Mouse (Mus musculus): Measurements from ENCODE around the gene Tatdn3.

DNA sequence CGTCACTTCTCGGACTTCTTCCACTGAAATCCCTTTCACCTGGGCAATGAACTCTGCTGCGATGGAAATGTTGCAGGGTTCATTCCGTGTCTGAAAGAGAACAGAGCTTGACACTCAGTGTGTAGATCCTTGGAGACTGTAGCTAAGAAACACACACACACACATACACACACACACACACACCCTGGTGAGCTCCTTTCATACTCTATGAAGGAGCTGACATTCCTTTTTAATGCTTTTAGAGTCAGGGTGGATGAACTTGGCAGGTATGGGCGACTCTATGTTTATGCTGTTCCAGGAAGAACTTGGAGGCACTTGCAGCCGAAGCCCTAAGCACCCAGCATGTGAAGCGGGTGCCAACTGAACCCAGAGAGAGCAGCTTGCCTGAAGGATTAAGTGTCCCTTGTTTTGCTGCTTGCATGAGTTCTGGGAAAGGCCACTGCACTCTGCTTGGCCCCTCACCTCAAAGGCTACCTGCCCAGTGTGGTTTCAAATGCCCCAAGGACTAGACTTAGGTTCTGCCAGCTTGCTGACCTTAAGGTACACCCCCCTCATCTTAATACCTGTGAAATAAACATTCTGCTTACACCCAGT, 16.4 kb downstream of the Tatdn3 start:
- TF ChIP-seq CTCF (IDR thresholded peaks at IDR 0.05), result no peak
- no peak for TF ChIP-seq POLR2A (IDR thresholded peaks at IDR 0.05; ENCODE audit: insufficient read depth, low read depth, low read length)
